Mouse (Mus musculus) E14TG2a.4 (cell line): ENCODE data around the gene Kmt2b.

ENCODE experiments used
- H3K27me3 ChIP-seq: 2 replicates; pipeline ENCODE4 v1.6.1; 2014; ENCODE audit warnings: low read length, control low read depth; ENCODE audit not compliant: insufficient read depth
- H3K36me3 ChIP-seq: 2 replicates; pipeline ENCODE4 v1.6.1; 2014; ENCODE audit warnings: low read length, control low read depth; ENCODE audit not compliant: insufficient read depth
- H3K4me1 ChIP-seq: replicated peaks from 2 replicates; pipeline ENCODE4 v1.6.1; 2014; ENCODE audit warnings: low read depth, low read length, control low read depth
- H3K4me3 ChIP-seq: replicated peaks from 2 replicates; pipeline ENCODE4 v1.5.1; 2014; ENCODE audit warnings: mild to moderate bottlenecking, low read length
- H3K9me3 ChIP-seq: 2 replicates; pipeline ENCODE4 v1.6.1; 2014; ENCODE audit warnings: low read length, control low read depth
- CTCF ChIP-seq: conservative IDR thresholded peaks from 2 replicates; pipeline ENCODE4 v1.5.1; 2014; ENCODE audit warnings: low read length
- NANOG ChIP-seq: IDR thresholded peaks from 2 replicates; pipeline ENCODE4 v1.6.1; 2014; ENCODE audit warnings: borderline replicate concordance, low read length, mixed read lengths
- POU5F1 ChIP-seq: IDR thresholded peaks from 2 replicates; pipeline ENCODE4 v1.6.1; 2014; ENCODE audit warnings: low read length, borderline replicate concordance

The Kmt2b gene

GRCm38 (mm10) chr7:30587842-30588667 is 471 bp downstream of the Kmt2b start:
- Histone ChIP-seq H3K4me3 (peak overlapping the region; percentile 97), H3K36me3 (peaks cover 53% of the 10 kb centered on the region), H3K27me3 (no peaks in the 10 kb centered on the region), H3K4me1 (peaks cover 82% of the 10 kb centered on the region), H3K9me3 (no peaks in the 10 kb centered on the region)
- TF ChIP-seq CTCF (no peak), NANOG (no peak), POU5F1 (no peak)

DNA sequence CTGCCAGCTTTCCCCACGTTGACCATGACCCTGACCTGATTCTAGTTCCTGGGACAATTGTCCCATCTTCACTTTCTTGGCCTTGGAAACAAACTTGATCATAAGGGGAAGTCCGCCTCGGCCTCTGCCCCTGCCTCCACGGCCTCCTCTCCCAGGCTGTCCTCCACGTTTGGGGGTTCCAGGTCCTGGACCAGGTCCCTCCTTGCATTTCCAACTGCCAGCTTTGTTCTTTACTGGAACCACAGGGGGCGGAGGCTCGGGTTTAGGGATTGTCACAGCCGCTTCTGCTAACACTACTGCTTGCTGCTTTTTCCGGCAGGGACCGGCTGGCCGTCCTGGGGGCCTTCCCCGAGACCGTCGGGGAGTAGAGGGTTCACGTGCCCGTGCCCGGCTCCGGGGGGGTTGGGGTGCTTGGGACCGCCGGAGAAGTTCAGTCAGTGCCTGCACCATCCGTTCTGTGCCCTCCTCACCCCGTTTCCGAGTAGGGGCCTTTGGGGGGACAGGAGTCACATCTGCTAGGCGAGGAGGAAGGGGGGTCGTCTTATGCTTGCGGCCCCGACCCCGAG is 2.0 kb downstream of the Kmt2b start:
- H3K9me3 ChIP-seq = no peaks in the 10 kb centered on the region
- peaks cover 74% of the 10 kb centered on the region for H3K4me1 ChIP-seq
- H3K27me3 ChIP-seq = no peaks in the 10 kb centered on the region
- peaks cover 68% of the 10 kb centered on the region for H3K36me3 ChIP-seq
- H3K4me3 ChIP-seq = peak overlapping the region; percentile 97
- TF ChIP-seq NANOG (no peak), CTCF (no peak), POU5F1 (no peak)

DNA sequence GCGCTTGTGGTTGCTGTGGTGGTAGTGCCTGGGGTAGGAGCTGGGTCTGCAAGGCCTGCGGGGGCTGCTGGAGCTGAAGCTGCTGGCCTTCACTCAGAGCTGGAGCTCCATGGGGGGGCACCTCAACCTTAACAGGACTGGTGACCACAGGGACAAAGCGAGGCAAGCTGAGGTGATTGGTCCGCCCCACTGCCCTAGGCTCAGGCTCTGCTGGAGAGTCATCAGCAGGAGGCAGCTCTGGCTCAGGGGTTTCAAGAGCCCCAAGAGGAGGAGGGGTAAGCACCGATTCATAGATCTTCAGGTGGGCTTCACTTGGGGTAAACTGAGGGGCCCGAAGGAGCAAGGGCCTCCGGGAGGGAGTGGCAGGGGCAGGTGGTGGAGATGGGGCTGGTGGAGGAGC is 3.4 kb downstream of the Kmt2b start:
- H3K27me3 ChIP-seq = no peaks in the 10 kb centered on the region
- H3K36me3 ChIP-seq = peaks cover 70% of the 10 kb centered on the region
- peak overlapping the region; percentile 17; the same call in 1 of the 2 replicates for H3K4me3 ChIP-seq
- peaks cover 63% of the 10 kb centered on the region for H3K4me1 ChIP-seq
- TF ChIP-seq POU5F1 (no peak), CTCF (no peak), NANOG (no peak)
- H3K9me3 ChIP-seq = no peaks in the 10 kb centered on the region

DNA sequence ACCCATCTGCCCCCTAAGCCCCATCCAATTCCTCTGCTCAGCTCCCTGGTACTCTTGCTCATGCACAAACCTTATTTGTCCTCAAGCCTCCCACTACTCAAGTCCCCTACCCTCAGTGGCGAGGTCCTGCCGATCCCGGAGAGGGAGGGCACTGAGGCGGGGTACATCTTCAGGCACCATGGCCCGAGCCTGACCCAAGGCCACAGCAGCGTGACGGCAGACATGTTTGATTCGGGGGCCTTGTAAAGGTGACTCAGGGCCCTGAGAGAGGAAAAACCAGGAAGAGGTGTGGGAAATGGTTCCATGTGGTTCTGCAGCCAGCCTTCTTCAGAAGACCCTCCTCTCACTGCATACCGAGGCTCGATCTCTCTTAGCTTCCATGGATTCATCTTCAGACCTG is 4.2 kb downstream of the Kmt2b start:
- H3K9me3 ChIP-seq = no peaks in the 10 kb centered on the region
- TF ChIP-seq CTCF = no peak
- TF ChIP-seq NANOG = no peak
- TF ChIP-seq POU5F1 = no peak
- peaks cover 78% of the 10 kb centered on the region for H3K36me3 ChIP-seq
- H3K27me3 ChIP-seq = no peaks in the 10 kb centered on the region
- H3K4me1 ChIP-seq = peaks cover 64% of the 10 kb centered on the region
- no peak overlapping the region for H3K4me3 ChIP-seq

DNA sequence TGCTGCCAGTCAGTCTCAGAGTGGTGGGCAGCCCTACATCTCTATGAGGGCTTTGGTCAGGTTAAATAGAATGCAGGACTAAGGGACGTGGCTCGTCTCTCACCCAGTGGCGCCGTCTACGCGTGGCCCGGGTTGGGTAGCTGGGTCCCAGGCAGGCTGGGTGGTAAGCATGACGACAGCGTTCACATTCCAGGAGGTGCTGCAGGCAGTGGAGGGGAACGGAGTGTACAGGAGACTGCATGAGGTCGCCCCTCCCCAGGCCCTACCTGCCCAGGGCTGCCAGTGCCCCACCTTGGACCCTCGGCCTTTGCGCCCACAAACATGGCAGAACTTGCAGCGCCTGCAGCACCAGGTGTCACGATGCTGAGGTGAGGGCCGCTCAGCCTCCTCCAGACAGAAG is 7.0 kb downstream of the Kmt2b start:
- H3K9me3 ChIP-seq = no peaks in the 10 kb centered on the region
- TF ChIP-seq NANOG (no peak), CTCF (no peak), POU5F1 (no peak)
- H3K4me3 ChIP-seq = no peak overlapping the region
- no peaks in the 10 kb centered on the region for H3K27me3 ChIP-seq
- peaks cover 100% of the 10 kb centered on the region for H3K36me3 ChIP-seq
- H3K4me1 ChIP-seq = peaks cover 50% of the 10 kb centered on the region

GRCm38 (mm10) chr7:30579950-30580349 is 8.6 kb downstream of the Kmt2b start:
- Histone ChIP-seq H3K36me3 (peaks cover 100% of the 10 kb centered on the region), H3K9me3 (no peaks in the 10 kb centered on the region), H3K4me1 (peaks cover 35% of the 10 kb centered on the region), H3K4me3 (no peak overlapping the region), H3K27me3 (no peaks in the 10 kb centered on the region)
- no peak for TF ChIP-seq NANOG
- TF ChIP-seq POU5F1 = no peak
- no peak for TF ChIP-seq CTCF

DNA sequence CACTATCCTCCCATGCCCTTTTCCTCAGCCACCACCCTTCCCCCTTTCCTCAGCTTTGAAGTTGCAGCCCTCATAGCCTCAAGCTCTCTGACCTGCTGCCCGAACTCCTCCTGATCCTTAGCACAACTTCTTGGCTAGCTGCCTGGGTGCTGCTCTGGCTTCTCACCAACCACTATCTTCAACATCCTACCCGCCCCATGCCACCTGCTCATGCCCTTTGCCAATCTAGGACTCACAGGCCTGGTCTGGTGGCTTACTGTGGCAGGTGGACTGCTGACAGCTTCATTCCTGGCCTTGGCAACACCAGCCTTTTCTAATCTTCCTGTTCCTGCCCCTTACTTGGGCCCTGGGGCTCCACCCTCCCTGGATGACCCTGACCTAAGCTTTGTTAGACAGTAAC is 15.6 kb downstream of the Kmt2b start:
- Histone ChIP-seq H3K4me3 (no peak overlapping the region), H3K9me3 (no peaks in the 10 kb centered on the region), H3K27me3 (no peaks in the 10 kb centered on the region), H3K36me3 (peaks cover 100% of the 10 kb centered on the region), H3K4me1 (peaks cover 14% of the 10 kb centered on the region)
- no peak for TF ChIP-seq POU5F1
- TF ChIP-seq CTCF = no peak
- TF ChIP-seq NANOG = no peak

DNA sequence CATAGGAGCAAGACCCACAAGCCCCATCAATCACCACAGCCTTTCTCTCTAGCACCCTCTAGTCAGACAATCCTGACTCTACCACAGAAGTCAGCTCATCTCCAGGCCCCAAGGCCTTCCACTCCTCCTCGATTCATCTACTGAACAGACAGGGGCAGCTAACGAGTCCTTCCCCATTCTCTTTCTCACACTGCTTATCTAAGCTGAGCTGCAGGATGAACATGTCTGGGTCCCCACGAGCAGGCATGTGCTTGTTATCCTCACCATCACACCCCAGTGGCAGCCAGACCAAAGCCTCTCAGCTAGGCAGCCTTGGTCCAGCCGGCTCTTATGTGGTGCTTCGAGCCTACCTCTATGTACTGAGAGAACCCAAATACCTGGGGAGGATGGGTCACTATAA is 16.1 kb downstream of the Kmt2b start:
- peaks cover 98% of the 10 kb centered on the region for H3K36me3 ChIP-seq
- H3K4me1 ChIP-seq = peaks cover 17% of the 10 kb centered on the region
- TF ChIP-seq CTCF (no peak), POU5F1 (no peak), NANOG (no peak)
- no peaks in the 10 kb centered on the region for H3K9me3 ChIP-seq
- no peaks in the 10 kb centered on the region for H3K27me3 ChIP-seq
- no peak overlapping the region for H3K4me3 ChIP-seq
